Mouse (Mus musculus): ENCODE results near the gene Asb1. TPM values are rescaled to one million over a fixed set of nuclear protein-coding genes. Genes with fewer than 3 reads are reported as not detected.

The Asb1 gene
- total RNA-seq (2022): 10 to 100 TPM; 34.7 to 38.2 (median 36.4) TPM

DNA sequence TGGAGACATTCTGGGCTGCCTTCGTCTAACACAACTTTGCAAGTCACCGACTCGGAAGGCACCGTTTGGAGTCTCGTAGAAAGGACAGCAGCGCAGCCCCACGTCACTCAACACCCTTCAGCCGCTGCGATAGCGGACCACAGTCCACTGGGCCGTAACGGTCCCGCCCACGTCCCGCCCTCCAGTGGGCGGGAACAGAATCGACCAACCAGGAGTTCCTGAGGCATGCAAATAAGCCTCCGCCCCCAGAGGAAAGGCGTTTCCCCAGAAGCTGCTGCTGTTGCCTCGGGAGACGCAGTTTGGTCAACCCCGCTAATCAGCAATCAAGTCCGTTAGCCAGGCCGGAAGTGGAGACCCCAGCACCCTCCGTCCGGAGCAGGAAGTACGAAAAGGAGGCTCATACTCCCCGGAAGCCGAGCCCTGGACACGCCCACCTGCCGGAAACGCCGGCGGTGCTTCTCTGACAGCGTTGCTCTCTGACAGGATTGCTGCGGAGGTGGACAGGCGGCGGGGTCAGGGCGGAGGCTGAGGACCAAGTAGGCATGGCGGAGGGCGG, at the start of gene Asb1:
Gene Asb1, plus strand, starts transcription at position 274 of the 556 bp plus-strand sequence.
- peak; percentile 93 to 95 for DNase-seq (ENCODE audit: low spot score in 2 of 2)

DNA sequence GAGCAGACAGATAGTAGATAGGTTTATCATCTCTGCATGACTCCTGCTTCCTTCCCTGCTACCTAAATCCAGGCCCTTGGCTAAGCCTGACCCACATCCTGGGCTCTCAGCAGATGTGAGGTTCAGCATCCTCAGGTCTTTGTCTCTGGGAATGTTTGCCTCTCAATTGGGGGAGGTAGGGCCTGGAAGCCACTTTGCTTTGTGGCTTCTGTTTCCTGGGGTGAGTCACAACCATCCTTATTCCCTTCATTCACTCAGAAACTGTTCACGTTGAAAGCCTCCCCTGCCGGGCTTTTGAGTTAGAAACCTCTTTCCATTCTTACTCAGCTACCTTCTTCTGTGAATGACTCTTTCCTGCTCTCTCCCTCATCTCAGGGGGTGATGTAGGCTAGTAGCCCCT, 47.6 kb upstream of the Asb1 start:
- no peak for DNase-seq (ENCODE audit: low spot score in 2 of 2)

DNA sequence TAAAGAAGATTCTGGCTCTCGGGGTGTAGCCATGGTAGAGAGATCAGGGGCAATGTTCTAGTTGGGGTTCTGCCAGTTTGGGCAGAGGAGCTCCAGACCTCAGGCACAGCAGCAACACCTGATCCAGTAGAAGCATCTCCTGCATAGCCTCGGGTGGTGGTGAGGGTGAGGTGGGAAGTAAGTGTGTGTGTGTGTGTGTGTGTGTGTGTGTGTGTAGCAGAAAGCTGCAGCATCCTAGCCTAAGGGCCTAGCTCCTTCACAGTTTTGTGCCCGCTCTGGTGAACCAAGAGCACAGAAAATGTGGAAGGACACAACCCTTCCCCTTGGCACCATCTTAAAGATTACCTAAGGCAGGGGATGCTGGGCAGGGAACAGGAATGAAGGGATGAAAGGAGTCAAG, 46.4 kb upstream of the Asb1 start:
- no peak for DNase-seq (ENCODE audit: low spot score in 2 of 2)

DNA sequence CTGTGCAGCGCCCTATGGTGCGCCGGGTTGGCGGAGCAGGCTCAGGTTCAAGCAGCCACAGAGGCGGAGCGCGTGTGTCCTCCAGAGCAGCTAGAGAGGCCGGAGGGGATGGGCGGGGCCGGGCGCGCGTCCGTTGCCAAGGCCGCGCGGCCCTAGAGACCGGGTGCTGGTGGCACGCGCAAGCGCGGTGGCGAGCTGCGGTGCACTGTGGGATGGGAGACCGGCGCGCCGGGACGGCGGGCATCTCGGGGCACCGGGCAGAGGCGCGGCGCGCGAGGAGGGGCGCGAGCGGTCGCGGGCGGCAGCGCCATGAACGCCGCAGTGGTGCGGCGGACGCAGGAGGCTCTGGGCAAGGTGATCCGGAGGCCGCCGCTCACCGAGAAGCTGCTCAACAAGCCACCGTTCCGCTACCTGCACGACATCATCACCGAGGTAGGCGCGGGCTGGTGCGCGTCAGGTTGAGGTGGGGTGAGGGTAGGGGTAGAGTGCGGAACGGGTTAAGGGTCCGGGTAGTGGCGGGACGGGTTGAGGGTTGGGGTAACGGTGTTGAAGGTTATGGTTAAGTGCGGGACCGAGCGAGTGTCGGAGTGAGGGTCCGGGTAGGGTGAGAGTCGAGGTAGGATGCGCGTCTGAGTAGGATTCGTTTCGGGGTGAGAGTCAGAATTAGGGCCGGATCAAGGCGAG, 45.7 kb upstream of the Asb1 start, which contains the start of gene Traf3ip1:
Gene Traf3ip1, plus strand, starts transcription at position 191 of the 684 bp plus-strand sequence.
- peak; percentile 85 to 86 for DNase-seq (ENCODE audit: low spot score in 2 of 2)

DNA sequence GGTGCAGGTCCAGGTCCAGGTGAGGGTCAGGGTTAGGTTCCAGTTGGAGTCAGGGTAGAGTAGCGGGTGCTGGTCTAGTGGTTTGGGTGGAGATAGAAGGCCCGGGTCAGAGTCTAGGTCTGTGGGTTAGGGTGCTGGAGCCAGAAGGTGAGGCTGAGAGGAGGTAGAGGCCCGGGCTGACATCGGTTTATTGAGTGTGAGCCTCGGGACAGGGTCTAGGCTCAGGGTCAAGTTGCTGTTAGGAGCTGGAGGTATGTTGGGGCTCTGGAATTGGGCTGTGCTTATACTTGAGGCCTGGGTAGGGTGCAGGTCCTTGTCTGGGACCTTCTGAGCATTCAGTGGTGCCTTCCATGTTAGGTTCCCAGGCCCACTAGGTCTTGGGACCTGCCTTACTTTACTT, 45.0 kb upstream of the Asb1 start:
- DNase-seq (ENCODE audit: low spot score in 2 of 2): no peak

DNA sequence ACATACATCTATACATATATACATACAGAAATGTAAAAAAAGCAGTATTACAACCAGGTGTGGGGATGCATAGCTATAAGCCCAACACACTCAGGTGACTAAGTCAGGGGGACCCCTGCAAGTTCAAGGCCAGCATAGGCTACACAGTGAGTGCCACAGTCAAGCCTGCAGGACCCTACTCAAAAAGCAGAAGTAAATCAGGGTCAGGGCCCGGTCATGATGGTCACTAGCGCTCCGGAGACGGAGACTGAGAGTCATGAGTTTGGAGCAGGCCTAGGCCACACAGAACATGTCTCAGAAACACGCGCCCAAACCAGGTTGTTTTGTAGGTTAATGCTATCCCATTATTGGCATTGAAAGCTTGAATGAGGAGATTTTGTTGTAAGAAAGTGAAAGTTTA, 41.8 kb upstream of the Asb1 start:
- DNase-seq (ENCODE audit: low spot score in 2 of 2): no peak

DNA sequence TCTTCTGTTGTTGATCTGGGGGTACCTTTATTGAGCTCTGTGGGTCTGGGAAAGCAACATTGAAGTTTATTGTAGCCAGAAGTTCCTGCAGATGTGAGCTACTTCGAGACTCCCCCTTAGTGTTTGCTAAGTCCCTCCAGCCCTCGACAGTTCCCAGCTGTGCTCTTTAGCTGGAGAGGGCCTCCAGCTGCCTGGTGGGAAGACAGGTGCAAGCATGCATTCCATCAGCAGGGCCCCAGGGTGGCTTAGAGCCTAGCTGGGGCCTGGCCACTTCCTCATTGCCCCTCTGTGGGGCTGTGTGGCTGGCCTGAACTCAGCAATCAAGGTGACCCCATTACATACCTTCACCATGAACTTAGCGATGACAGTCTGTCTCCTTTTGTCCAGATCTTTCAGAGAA, 35.7 kb upstream of the Asb1 start:
- no peak for DNase-seq (ENCODE audit: low spot score in 2 of 2)

DNA sequence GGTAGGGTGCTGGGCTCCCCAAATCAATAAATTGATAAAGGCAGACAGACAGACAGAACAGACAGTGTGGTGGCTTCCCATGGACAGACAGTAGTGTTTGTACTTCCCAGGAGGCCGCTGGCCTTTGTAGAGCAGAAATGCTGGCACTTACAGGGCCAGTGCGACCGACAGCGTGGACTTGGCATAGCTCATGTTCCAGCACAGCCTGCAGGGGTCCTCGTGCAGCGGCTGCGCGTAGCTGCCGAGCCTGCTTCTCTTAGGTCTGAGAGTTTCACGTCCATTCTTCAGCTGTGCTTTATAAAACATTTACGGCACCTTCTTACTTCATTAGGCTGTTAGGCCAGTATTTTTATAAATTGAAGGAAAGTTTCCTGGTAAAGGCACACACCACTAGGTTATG, 25.4 kb upstream of the Asb1 start:
- no peak for DNase-seq (ENCODE audit: low spot score in 2 of 2)

DNA sequence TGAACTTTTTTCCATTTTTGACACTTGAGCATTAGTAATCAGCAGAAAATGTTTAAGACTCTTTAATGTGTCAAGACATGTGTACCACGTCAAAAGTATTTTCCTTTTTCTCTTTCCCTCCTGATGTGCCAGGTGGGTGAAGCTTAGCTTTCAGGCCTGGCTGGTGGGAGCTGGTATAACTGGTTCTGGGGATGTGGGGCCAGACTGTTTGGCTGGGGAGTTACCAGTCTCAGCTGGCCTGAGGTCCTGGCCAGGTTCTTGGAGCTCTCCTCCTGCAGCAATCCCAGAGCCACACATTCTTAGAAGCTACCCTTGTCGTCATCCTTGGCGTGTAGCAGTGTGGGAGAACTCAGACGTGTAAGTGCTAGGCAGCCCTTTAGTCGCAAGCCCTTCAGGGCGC, 24.7 kb upstream of the Asb1 start:
- no peak for DNase-seq (ENCODE audit: low spot score in 2 of 2)

DNA sequence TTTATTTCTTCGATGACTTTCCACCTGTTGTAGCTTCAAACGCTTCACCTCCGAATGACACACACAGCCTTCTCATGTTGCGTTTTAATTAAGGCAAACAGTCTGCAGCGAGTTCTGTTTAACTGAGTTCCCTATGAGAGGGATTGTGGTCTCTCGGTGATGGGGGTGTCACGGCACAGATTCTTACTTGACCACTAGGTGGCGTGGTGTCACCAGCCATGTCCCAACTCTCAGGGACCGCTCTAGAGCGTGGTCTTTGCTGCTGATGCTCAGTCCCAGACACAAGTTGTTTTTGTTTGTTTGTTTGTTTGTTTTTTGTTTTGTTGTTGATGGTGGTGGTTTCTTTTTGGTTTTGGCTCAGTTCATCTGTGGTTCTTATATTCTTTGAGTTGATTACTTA, 16.6 kb upstream of the Asb1 start:
- DNase-seq (ENCODE audit: low spot score in 2 of 2): peak in 1 of 2 experiments; percentile 63

DNA sequence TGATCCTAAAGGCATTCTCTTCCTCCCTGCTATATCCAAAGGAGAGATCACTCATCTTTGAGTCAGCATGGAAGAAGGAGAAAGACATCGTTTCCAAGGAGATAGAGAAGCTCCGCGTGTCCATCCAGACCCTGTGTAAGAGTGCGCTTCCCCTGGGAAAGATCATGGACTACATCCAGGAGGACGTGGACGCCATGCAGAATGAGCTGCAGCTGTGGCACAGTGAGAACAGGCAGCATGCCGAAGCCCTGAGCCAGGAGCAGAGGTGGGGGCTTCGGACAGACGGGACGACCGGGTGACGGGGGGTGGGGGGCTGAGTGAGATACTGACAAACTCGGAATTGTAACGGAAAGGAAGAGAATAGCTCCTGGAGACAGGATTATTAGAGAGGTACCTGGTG, 14.5 kb upstream of the Asb1 start:
- DNase-seq (ENCODE audit: low spot score in 2 of 2): no peak

DNA sequence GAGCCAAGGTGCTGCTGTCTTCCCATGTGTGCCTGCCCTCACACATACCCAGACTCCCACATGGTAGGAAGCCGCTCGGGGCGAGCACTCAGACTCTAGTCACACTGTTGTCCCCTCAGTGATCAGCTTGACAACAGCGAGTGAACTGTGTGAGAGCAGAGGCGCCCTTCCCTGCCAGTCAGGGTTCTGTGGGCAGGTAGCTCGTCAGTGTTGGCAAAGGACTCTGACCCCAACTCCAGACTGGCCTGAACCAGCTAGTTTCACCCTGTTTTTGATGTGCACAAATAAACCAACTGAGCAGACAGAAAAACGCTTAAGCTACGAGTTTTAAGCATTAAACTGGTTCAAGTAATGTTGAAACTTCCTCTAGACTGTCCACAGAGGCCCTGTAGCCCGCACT, 10.2 kb upstream of the Asb1 start:
- no peak for DNase-seq (ENCODE audit: low spot score in 2 of 2)

DNA sequence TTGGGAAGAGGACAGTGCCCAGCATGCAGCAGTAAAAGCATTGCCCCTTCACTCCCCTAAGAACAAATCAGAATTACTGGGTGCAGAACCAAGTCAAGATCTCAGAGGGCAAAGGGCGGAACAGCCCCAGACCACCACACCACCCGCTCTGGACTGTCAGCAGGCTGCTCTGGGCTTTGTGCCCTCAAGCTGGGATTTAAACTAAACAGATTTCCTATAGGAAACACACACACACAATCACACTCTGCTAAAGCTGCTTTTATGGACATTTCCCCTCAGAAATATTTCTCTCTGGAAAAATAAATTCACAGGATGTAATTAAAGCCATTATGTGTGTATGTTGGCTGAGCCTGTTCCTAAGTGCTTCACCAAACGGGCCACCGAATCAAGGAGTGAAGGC, 8.1 kb upstream of the Asb1 start:
- no peak for DNase-seq (ENCODE audit: low spot score in 2 of 2)

DNA sequence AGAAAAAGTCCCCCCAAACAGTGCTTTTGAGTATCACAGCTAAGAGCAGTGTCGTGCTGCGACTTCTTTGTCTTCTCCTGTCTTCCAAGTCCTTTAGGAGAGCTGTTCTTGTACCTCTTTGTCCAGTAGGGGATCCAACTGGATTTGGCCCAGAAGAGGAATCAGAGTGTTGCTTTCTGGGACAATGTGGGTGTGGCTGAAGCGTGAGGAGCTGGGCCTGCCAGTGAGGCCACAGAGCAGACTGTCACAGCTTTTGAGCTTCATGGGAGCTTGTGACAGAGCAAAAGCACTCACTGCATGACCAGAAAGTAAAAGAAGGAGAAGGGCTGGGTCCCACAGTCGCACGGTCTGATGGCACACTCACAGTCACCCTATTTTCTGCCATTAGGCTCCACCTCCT, 7.5 kb upstream of the Asb1 start:
- no peak for DNase-seq (ENCODE audit: low spot score in 2 of 2)

DNA sequence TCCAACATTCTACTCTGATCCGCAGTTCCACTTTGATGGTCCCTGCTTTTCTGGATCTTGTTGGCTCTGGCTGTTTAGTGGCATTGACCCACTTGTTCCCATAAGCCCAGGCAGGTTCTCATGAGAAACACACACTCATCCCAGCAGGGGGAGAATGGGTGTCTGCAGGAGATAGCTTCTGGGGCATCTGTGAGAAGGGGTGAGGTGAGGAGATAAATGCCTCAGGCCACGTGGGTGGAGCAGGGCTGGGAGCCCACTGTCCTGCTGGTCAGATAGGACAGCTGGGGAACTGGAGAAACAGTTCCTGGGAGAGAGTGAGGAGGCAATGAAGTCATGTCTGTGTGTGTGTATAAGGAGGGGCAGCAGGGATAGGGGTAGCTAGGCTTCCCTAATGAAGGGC, 6.9 kb upstream of the Asb1 start:
- no peak for DNase-seq (ENCODE audit: low spot score in 2 of 2)

DNA sequence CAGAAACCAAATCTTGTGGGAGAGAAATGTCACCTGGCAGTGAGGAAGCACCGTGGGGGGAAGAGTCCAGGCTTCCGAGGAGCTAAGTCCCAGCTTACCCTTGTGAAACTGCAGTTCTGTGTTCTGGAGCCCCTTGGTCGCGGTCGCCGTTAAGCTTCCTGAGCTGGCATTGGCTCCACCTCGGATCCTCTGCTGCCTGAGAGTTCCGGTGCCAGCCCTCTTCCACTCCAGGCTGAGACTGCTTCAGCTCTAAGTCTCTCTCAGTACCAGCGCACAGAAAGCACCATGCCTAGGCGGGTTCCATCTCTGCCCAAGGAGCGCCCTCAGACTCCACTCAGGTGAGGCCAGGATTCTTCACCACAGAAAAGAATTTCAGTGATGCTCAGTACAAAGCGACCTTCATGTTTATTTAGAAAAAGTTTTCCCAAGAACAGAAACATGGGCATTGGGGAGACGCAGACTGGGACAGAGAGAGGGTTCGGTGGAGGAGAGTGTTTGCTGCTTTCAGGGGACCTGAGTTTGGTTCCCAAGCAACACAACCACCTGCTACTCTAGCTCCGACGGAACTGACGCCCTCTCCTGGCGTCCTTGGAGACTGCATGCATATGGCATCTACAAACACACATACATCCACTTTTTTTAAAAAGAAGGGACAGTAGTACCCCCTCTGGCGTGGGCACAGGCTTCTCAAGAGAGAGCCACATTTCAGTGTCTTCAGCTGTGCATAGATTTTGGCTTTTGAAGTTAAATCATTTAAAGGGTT, 6.2 kb upstream of the Asb1 start:
- DNase-seq (ENCODE audit: low spot score in 2 of 2): no peak

DNA sequence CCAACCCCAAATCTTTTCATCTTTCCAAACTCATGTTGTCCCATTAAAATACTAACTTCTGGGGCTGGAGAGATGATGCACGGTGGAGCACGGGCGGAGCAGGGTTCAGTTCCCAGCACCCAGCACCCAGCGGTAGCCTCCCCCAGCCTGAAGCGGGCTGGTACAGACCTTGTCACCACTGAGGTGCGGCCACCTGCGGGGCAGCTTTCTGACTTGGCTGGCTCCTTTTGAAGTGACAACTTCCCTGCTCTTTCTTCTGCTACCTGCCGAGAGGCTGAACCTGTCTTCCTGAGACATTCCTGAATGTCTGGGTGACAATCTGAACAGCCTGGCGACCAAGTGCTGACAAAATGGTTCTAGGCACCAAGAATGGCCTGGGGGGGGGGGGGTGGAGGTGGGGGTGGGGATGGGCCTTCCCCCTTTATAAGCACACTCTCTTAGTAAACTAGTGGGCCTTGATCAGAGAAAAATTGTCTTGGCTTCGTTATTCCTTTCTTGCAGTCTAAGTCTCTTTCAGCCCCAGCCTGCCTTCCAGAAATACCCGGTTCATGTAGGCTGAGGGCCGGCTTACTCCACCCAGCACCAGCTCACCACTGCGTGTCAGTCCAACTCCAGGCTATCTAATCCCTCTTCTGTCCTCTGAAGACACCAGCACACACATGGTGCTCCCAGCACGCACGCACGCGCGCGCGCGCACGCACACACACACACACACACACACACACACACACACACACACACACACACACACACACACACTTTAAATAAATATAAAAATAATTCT, 2.4 kb upstream of the Asb1 start:
- no peak for DNase-seq (ENCODE audit: low spot score in 2 of 2)

DNA sequence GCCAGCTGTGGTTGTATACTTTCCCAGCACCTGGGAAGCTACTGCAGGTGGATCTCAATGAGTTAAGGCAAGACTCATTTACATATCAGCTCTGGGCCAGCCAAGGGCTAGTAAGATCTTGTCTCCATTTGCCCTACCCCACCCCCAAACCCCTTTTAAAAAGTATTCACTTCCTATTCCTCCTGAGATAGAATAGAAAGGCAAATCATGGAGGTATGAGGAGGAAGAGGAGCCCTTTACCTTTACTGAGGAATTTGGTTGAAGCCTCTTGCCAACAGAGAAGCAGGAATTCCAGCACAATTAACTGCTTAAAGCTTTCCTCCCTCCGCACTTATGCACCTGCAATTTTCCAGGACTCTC, 1.8 kb upstream of the Asb1 start:
- DNase-seq (ENCODE audit: low spot score in 2 of 2): no peak

DNA sequence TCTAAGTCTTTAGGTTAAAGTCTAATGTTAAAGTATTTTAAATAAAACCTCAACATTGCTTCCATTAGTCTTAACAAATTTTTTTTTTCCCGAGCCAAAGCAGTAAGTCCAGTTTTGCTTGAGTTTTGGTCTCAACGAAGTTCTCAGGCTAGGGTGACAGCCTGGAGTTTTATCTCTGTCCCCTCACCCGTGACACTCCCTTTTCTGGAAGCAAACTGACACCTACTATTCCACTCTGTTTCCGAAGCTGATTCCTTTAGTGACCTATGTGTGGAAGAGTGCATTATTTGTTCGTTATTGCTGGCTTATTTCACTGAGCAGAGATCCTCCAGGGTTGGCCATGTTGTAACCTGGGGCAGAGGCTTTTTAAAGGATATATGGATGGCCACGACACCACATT, 1.1 kb upstream of the Asb1 start:
- no peak for DNase-seq (ENCODE audit: low spot score in 2 of 2)

DNA sequence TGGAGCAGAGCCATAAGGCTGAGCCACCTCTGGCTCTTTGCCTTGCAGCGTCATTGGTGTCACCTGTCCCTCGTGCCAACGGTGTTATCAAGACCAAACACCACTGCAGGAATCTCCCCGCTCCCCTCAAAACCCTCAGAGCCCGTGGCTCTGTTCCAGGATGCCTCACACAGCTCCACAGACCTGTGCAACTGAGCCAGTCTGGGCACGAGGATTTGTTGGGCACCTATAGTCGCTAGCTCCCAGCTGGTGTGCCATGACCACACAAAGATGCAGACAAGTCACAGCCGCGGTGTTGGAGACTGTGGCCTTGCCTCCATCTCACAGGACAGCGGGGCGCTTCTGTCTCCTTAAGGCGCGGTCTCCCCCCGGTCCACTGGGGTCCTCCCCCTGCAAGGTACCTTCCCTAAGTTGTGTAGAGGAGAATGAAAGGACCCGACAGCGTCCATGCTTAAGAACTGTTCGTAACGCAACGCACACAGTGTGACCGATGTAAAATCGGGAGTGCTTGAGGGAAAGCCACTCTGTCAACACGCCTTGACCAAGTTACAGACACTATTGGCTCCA, 557 bp upstream of the Asb1 start:
- DNase-seq (ENCODE audit: low spot score in 2 of 2): peak in 1 of 2 experiments; percentile 25

DNA sequence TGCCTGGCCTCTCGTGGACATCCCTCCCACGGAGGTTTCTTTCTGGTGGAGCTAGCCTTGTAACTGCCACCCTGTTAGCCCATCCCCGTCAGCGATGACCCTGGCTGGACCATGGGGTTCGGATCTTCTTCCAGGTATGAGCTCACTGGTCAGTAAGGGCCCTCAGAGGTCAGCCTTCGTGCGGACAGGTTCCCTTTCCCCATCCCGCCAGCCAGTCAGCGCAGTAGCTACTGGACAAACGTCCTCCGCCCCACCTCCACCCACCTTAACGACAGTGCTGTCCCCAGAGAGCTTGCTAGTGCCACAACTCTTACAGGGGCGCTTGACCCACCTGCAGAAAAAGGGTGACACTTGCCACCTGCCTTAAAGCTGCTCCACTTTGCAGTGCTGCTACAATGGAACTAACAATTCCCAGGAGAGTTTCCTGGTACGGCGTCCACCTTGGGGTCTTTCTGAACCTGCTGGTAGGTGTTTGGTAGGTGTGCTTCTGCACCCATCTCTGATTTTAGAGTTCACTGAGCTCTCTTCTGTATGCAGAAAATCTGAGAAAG, 773 bp downstream of the Asb1 start:
- no peak for DNase-seq (ENCODE audit: low spot score in 2 of 2)

All from layer of hippocampus, adult 8-10 months (tissue).